Mouse (Mus musculus): Measurements from ENCODE around the gene Wbp1l.

- TF ChIP-seq EP300 (IDR thresholded peaks at IDR 0.05; ENCODE audit: insufficient read depth, low read depth, low read length) (no peak), CTCF (IDR thresholded peaks at IDR 0.05; ENCODE audit: low read depth, low read length) (peak; percentile 93)
Observed at GRCm38 (mm10) chr19:46670691-46671090, 71.8 kb downstream of the Wbp1l start.
